Mouse (Mus musculus): Measurements from ENCODE around the gene Ccl21a.
"Not testable (repeated sequence)": the region's sequence is repeated elsewhere in the genome, so short reads cannot be mapped to it uniquely, and the experiment has no call there.

DNA sequence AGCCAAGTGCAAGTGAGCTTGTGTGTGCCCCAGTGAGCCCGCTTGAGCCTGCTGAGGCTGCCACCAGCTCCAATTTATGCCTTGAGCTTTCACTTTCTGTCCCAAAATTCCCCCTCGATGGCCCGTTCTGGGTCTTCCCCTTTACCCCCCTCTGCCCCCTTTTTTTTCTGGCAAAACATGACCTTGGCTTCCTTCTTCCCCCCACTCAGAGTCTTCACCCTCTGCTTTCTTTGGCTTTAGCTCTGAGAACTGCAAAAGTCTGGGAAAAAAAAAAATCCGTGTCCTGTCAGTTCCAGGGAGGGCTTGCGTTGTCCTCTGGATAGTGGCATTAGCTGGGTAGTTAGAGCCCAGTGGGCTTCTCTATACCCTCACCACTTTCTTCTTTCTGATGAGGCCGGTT is 17.3 kb downstream of the Ccl21a start, which contains the start of gene Ccl19:
- not testable (repeated sequence) for TF ChIP-seq JUND (conservative IDR thresholded peaks at IDR 0.05; ENCODE audit: low read depth, low read length); NELFE (IDR thresholded peaks at IDR 0.05; ENCODE audit: low read depth, low read length); CTCF (conservative IDR thresholded peaks at IDR 0.05 in 1 of 2, IDR thresholded peaks at IDR 0.05 in 1 of 2; ENCODE audit: low read depth in 2 of 2, low read length in 2 of 2)
